Mouse (Mus musculus): ENCODE measurements at regions not wholly inside any gene's neighbourhood (a gene's known extent, or its start where the extent isn't known, plus 50 kb on each side); places are given as distances from the start of the nearest gene placed in this dataset.

- no peak overlapping the region for H3K4me2 ChIP-seq (ENCODE audit: low read length)
- no peak overlapping the region for H3K27ac ChIP-seq (ENCODE audit: low read depth, low read length)
- H3K4me1 ChIP-seq (ENCODE audit: control insufficient read depth, insufficient read depth, low read depth, low read length) = no peaks in the 10 kb centered on the region
- no peak overlapping the region for H3K4me3 ChIP-seq (ENCODE audit: low read length)
- WGBS = 63% methylated on average over 7 of the region's 7 CpGs
- H3K27me3 ChIP-seq (replicated peaks; ENCODE audit: control insufficient read depth, insufficient read depth, low read length) = no peaks in the 10 kb centered on the region
- H3K9ac ChIP-seq (ENCODE audit: low read depth, low read length) = no peak overlapping the region
- ATAC-seq = no peak
- no peaks in the 10 kb centered on the region for H3K9me3 ChIP-seq (ENCODE audit: control insufficient read depth, low read length)
- no peaks in the 10 kb centered on the region for H3K36me3 ChIP-seq (ENCODE audit: control insufficient read depth, insufficient read depth, low read length)
These were observed 196.3 kb upstream of the Mon1b start for GRCm38 (mm10) chr8:113439088-113439487.

GRCm38 (mm10) chr8:113454022-113454421 is 181.4 kb upstream of the Mon1b start:
- H3K9me3 ChIP-seq (ENCODE audit: control insufficient read depth, low read length) = no peaks in the 10 kb centered on the region
- H3K4me2 ChIP-seq (ENCODE audit: low read length) = no peak overlapping the region
- no peaks in the 10 kb centered on the region for H3K27me3 ChIP-seq (replicated peaks; ENCODE audit: control insufficient read depth, insufficient read depth, low read length)
- no peaks in the 10 kb centered on the region for H3K4me1 ChIP-seq (ENCODE audit: control insufficient read depth, insufficient read depth, low read depth, low read length)
- H3K4me3 ChIP-seq (ENCODE audit: low read length) = no peak overlapping the region
- WGBS = 89% methylated on average over 2 of the region's 2 CpGs
- H3K9ac ChIP-seq (ENCODE audit: low read depth, low read length) = no peak overlapping the region
- no peak overlapping the region for H3K27ac ChIP-seq (ENCODE audit: low read depth, low read length)
- ATAC-seq = no peak
- no peaks in the 10 kb centered on the region for H3K36me3 ChIP-seq (ENCODE audit: control insufficient read depth, insufficient read depth, low read length)

GRCm38 (mm10) chr8:113464625-113465024 is 170.8 kb upstream of the Mon1b start:
- Histone ChIP-seq H3K4me1 (ENCODE audit: control insufficient read depth, insufficient read depth, low read depth, low read length) (peaks cover 4% of the 10 kb centered on the region), H3K27me3 (replicated peaks; ENCODE audit: control insufficient read depth, insufficient read depth, low read length) (no peaks in the 10 kb centered on the region), H3K36me3 (ENCODE audit: control insufficient read depth, insufficient read depth, low read length) (no peaks in the 10 kb centered on the region), H3K9me3 (ENCODE audit: control insufficient read depth, low read length) (no peaks in the 10 kb centered on the region), H3K4me3 (ENCODE audit: low read length) (no peak overlapping the region), H3K27ac (ENCODE audit: low read depth, low read length) (no peak overlapping the region), H3K9ac (ENCODE audit: low read depth, low read length) (no peak overlapping the region), H3K4me2 (ENCODE audit: low read length) (no peak overlapping the region)
- WGBS = 66% methylated on average over 9 of the region's 9 CpGs
- ATAC-seq = no peak

- WGBS = 58% methylated on average over 11 of the region's 11 CpGs
- no peak for ATAC-seq
These were observed 170.2 kb upstream of the Mon1b start for GRCm38 (mm10) chr8:113465156-113465555.

GRCm38 (mm10) chr8:113466683-113467082 is 168.7 kb upstream of the Mon1b start:
- WGBS = 94% methylated on average over 9 of the region's 9 CpGs
- no peak for ATAC-seq
- H3K27me3 ChIP-seq (replicated peaks; ENCODE audit: control insufficient read depth, insufficient read depth, low read length) = no peaks in the 10 kb centered on the region
- H3K27ac ChIP-seq (ENCODE audit: low read depth, low read length) = no peak overlapping the region
- H3K4me2 ChIP-seq (ENCODE audit: low read length) = no peak overlapping the region
- no peak overlapping the region for H3K4me3 ChIP-seq (ENCODE audit: low read length)
- H3K36me3 ChIP-seq (ENCODE audit: control insufficient read depth, insufficient read depth, low read length) = no peaks in the 10 kb centered on the region
- H3K4me1 ChIP-seq (ENCODE audit: control insufficient read depth, insufficient read depth, low read depth, low read length) = peaks cover 4% of the 10 kb centered on the region
- no peak overlapping the region for H3K9ac ChIP-seq (ENCODE audit: low read depth, low read length)
- H3K9me3 ChIP-seq (ENCODE audit: control insufficient read depth, low read length) = no peaks in the 10 kb centered on the region

More at GRCm38 (mm10) chr8:113465156-113465555, 170.2 kb upstream of the Mon1b start:
- Histone ChIP-seq H3K27me3 (replicated peaks; ENCODE audit: control insufficient read depth, insufficient read depth, low read length) (no peaks in the 10 kb centered on the region), H3K4me3 (ENCODE audit: low read length) (no peak overlapping the region), H3K4me2 (ENCODE audit: low read length) (no peak overlapping the region), H3K27ac (ENCODE audit: low read depth, low read length) (no peak overlapping the region), H3K9ac (ENCODE audit: low read depth, low read length) (no peak overlapping the region), H3K36me3 (ENCODE audit: control insufficient read depth, insufficient read depth, low read length) (no peaks in the 10 kb centered on the region), H3K9me3 (ENCODE audit: control insufficient read depth, low read length) (no peaks in the 10 kb centered on the region), H3K4me1 (ENCODE audit: control insufficient read depth, insufficient read depth, low read depth, low read length) (peaks cover 4% of the 10 kb centered on the region)

GRCm38 (mm10) chr8:113489436-113490107 is 145.8 kb upstream of the Mon1b start:
- Histone ChIP-seq H3K27me3 (replicated peaks; ENCODE audit: control insufficient read depth, insufficient read depth, low read length) (no peaks in the 10 kb centered on the region), H3K27ac (ENCODE audit: low read depth, low read length) (no peak overlapping the region), H3K9me3 (ENCODE audit: control insufficient read depth, low read length) (no peaks in the 10 kb centered on the region), H3K9ac (ENCODE audit: low read depth, low read length) (no peak overlapping the region), H3K36me3 (ENCODE audit: control insufficient read depth, insufficient read depth, low read length) (no peaks in the 10 kb centered on the region), H3K4me2 (ENCODE audit: low read length) (no peak overlapping the region), H3K4me1 (ENCODE audit: control insufficient read depth, insufficient read depth, low read depth, low read length) (no peaks in the 10 kb centered on the region), H3K4me3 (ENCODE audit: low read length) (no peak overlapping the region)
- WGBS = 86% methylated on average over 2 of the region's 2 CpGs
- ATAC-seq = no peak

- no peak overlapping the region for H3K9ac ChIP-seq (ENCODE audit: low read depth, low read length)
- no peaks in the 10 kb centered on the region for H3K4me1 ChIP-seq (ENCODE audit: control insufficient read depth, insufficient read depth, low read depth, low read length)
- ATAC-seq = no peak
- no peaks in the 10 kb centered on the region for H3K9me3 ChIP-seq (ENCODE audit: control insufficient read depth, low read length)
- 79% methylated on average over 3 of the region's 3 CpGs for WGBS
- no peak overlapping the region for H3K4me3 ChIP-seq (ENCODE audit: low read length)
- no peak overlapping the region for H3K27ac ChIP-seq (ENCODE audit: low read depth, low read length)
- H3K4me2 ChIP-seq (ENCODE audit: low read length) = no peak overlapping the region
- H3K36me3 ChIP-seq (ENCODE audit: control insufficient read depth, insufficient read depth, low read length) = no peaks in the 10 kb centered on the region
- no peaks in the 10 kb centered on the region for H3K27me3 ChIP-seq (replicated peaks; ENCODE audit: control insufficient read depth, insufficient read depth, low read length)
These were observed 144.5 kb upstream of the Mon1b start for GRCm38 (mm10) chr8:113490891-113491290.

GRCm38 (mm10) chr8:113496896-113497295 is 138.5 kb upstream of the Mon1b start:
- no peak overlapping the region for H3K9ac ChIP-seq (ENCODE audit: low read depth, low read length)
- H3K4me2 ChIP-seq (ENCODE audit: low read length) = no peak overlapping the region
- no peak overlapping the region for H3K27ac ChIP-seq (ENCODE audit: low read depth, low read length)
- H3K4me3 ChIP-seq (ENCODE audit: low read length) = no peak overlapping the region
- no peaks in the 10 kb centered on the region for H3K27me3 ChIP-seq (replicated peaks; ENCODE audit: control insufficient read depth, insufficient read depth, low read length)
- no peak for ATAC-seq
- no peaks in the 10 kb centered on the region for H3K36me3 ChIP-seq (ENCODE audit: control insufficient read depth, insufficient read depth, low read length)
- no peaks in the 10 kb centered on the region for H3K4me1 ChIP-seq (ENCODE audit: control insufficient read depth, insufficient read depth, low read depth, low read length)
- WGBS = 62% methylated on average over 12 of the region's 12 CpGs
- no peaks in the 10 kb centered on the region for H3K9me3 ChIP-seq (ENCODE audit: control insufficient read depth, low read length)

- Histone ChIP-seq H3K4me3 (ENCODE audit: low read length) (no peak overlapping the region), H3K4me1 (ENCODE audit: control insufficient read depth, insufficient read depth, low read depth, low read length) (no peaks in the 10 kb centered on the region), H3K9ac (ENCODE audit: low read depth, low read length) (no peak overlapping the region), H3K27me3 (replicated peaks; ENCODE audit: control insufficient read depth, insufficient read depth, low read length) (no peaks in the 10 kb centered on the region), H3K27ac (ENCODE audit: low read depth, low read length) (no peak overlapping the region), H3K36me3 (ENCODE audit: control insufficient read depth, insufficient read depth, low read length) (no peaks in the 10 kb centered on the region), H3K4me2 (ENCODE audit: low read length) (no peak overlapping the region), H3K9me3 (ENCODE audit: control insufficient read depth, low read length) (no peaks in the 10 kb centered on the region)
- WGBS = 49% methylated on average over 4 of the region's 4 CpGs
- no peak for ATAC-seq
These were observed 132.7 kb upstream of the Mon1b start for GRCm38 (mm10) chr8:113502671-113503070.

GRCm38 (mm10) chr8:113512856-113513255 is 122.5 kb upstream of the Mon1b start:
- Histone ChIP-seq H3K9ac (ENCODE audit: low read depth, low read length) (no peak overlapping the region), H3K4me2 (ENCODE audit: low read length) (no peak overlapping the region), H3K4me1 (ENCODE audit: control insufficient read depth, insufficient read depth, low read depth, low read length) (no peaks in the 10 kb centered on the region), H3K27ac (ENCODE audit: low read depth, low read length) (no peak overlapping the region), H3K9me3 (ENCODE audit: control insufficient read depth, low read length) (no peaks in the 10 kb centered on the region), H3K27me3 (replicated peaks; ENCODE audit: control insufficient read depth, insufficient read depth, low read length) (no peaks in the 10 kb centered on the region), H3K4me3 (ENCODE audit: low read length) (no peak overlapping the region), H3K36me3 (ENCODE audit: control insufficient read depth, insufficient read depth, low read length) (no peaks in the 10 kb centered on the region)
- ATAC-seq = no peak
- WGBS = 97% methylated on average over 4 of the region's 4 CpGs

All from hindbrain, embryonic 16.5 days (tissue).